Mouse (Mus musculus) ZHBTc4 (cell line): ENCODE data around the gene Mamdc4.

Experiments used
- DNase-seq: peaks from one replicate; pipeline ENCODE4 v3.0.0-alpha.2; 2011; ENCODE audit warnings: low read depth, low spot score

Mamdc4 gene

GRCm38 (mm10) chr2:25582466-25583119 is 7.9 kb upstream of the Mamdc4 start:
- no peak for DNase-seq

- DNase-seq = no peak
Observed at GRCm38 (mm10) chr2:25581901-25582301, 7.3 kb upstream of the Mamdc4 start.

GRCm38 (mm10) chr2:25581294-25581864 is 6.7 kb upstream of the Mamdc4 start, which contains the start of gene Ajm1:
Gene Ajm1, minus strand, starts transcription at chr2:25581757.
- peak; percentile 79 for DNase-seq

GRCm38 (mm10) chr2:25580621-25581101 is 6.0 kb upstream of the Mamdc4 start:
- no peak for DNase-seq

- DNase-seq = peak; percentile 85
Observed at GRCm38 (mm10) chr2:25579737-25580460, 5.3 kb upstream of the Mamdc4 start.

GRCm38 (mm10) chr2:25578796-25579736 is 4.4 kb upstream of the Mamdc4 start:
- peak; percentile 62 for DNase-seq

GRCm38 (mm10) chr2:25577951-25578795 is 3.5 kb upstream of the Mamdc4 start:
- peak; percentile 54 for DNase-seq

GRCm38 (mm10) chr2:25576965-25577891 is 2.6 kb upstream of the Mamdc4 start:
- DNase-seq = peak; percentile 65

- no peak for DNase-seq
Observed at GRCm38 (mm10) chr2:25576028-25576850, 1.6 kb upstream of the Mamdc4 start.

- peak; percentile 39 for DNase-seq
Observed at GRCm38 (mm10) chr2:25575432-25576027, 885 bp upstream of the Mamdc4 start.

- no peak for DNase-seq
Observed at GRCm38 (mm10) chr2:25574136-25574535, 509 bp downstream of the Mamdc4 start.

- no peak for DNase-seq
Observed at GRCm38 (mm10) chr2:25573068-25573467, 1.6 kb downstream of the Mamdc4 start.

GRCm38 (mm10) chr2:25571221-25571620 is 3.4 kb downstream of the Mamdc4 start:
- no peak for DNase-seq

- no peak for DNase-seq
Observed at GRCm38 (mm10) chr2:25569323-25569722, 5.3 kb downstream of the Mamdc4 start.

GRCm38 (mm10) chr2:25568473-25569019 is 6.1 kb downstream of the Mamdc4 start:
- peak; percentile 24 for DNase-seq

GRCm38 (mm10) chr2:25566558-25566957 is 8.1 kb downstream of the Mamdc4 start:
- DNase-seq = no peak

- DNase-seq = no peak
Observed at GRCm38 (mm10) chr2:25565741-25566140, 8.9 kb downstream of the Mamdc4 start.

GRCm38 (mm10) chr2:25561946-25562345 is 12.7 kb downstream of the Mamdc4 start:
- no peak for DNase-seq
